Mouse (Mus musculus) erythroblast, embryonic 14.5 days (primary cell): Measurements from ENCODE around the gene Kif21a. TPM values are rescaled to one million over a fixed set of nuclear protein-coding genes. Genes with fewer than 3 reads are reported as not detected.

Source experiments
- H3K27me3 ChIP-seq: 2 replicates; pipeline ENCODE4 v1.6.1; 2012; ENCODE audit warnings: inconsistent platforms; ENCODE audit not compliant: control insufficient read depth
- H3K36me3 ChIP-seq: 2 replicates; pipeline ENCODE4 v1.6.1; 2012; ENCODE audit warnings: mild to moderate bottlenecking, inconsistent platforms; ENCODE audit not compliant: control insufficient read depth
- H3K4me1 ChIP-seq: 2 replicates; pipeline ENCODE4 v1.6.1; 2012; ENCODE audit warnings: inconsistent platforms; ENCODE audit not compliant: control insufficient read depth
- H3K4me3 ChIP-seq: replicated peaks from 2 replicates; pipeline ENCODE3; 2012; ENCODE audit warnings: moderate library complexity, mild to moderate bottlenecking, inconsistent platforms
- H3K9me3 ChIP-seq: 2 replicates; pipeline ENCODE4 v1.6.1; 2012; ENCODE audit warnings: low read length, inconsistent platforms, mixed read lengths; ENCODE audit not compliant: control insufficient read depth
- GATA1 ChIP-seq: IDR thresholded peaks from 2 replicates; pipeline ENCODE4 v1.6.1; 2012; ENCODE audit warnings: low read length, inconsistent platforms, mixed read lengths
- TAL1 ChIP-seq: IDR thresholded peaks from 3 replicates; pipeline ENCODE4 v1.6.1; 2012; ENCODE audit warnings: low read length, inconsistent platforms, mixed read lengths
- polyA plus RNA-seq: library from polyadenylated mRNA; stranded (reverse); fragments of >175 nt; gene quantifications from 2 replicates; pipeline ENCODE4 v1.2.3, GENCODE M21; 2012

Gene Kif21a
- 0.01 and 0.02 TPM in 2 replicates for polyA plus RNA-seq

DNA sequence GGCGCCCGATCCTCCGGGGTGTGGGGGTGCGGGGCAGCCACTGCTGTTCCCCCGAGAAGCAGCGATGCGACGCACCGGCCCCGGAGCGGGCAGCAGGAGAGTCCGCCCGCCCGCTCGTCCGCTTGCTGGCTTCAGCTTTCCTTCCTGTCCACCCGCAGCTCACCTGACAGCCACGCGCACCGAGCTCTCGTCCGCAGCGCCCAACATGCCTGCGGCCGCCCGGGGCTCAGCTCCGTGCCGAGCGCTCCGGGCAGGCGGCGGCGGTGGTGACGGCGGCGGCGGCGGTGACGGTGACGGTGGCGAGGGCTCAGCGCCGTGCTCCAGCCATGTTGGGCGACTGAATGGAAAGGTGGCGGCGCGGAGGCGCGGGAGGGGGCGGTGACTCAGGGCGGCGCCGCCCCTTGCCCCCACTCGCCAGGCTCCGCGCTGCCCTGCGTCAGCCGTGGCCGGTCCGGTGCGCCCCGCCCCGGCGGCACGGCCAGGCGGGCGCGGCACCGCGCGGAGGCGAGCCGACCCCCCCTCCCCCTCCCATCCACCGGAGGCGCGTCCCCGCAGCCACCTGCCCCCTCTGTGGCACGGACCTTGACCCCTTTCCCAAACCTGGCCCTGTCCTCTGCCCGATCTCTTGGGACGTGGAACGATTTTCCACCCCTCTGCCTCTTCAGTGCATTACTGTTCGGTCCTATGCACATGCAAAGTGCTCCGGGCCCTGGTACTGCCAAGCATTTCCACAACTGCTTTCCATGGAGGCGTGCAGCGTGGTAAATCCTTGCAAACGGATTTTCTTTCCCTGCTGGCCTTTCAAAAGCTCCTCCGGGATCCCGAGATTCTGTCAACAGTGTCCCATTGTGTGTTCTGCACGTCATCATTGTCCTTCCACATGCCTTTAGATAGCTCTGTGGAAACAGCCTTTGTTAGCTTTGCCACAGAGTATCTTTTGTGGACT is at the start of gene Kif21a:
Kif21a (minus strand) TSS at position 453 of the 946 bp plus-strand sequence.
- H3K36me3 ChIP-seq: no peaks in the 10 kb centered on the region
- H3K9me3 ChIP-seq: no peaks in the 10 kb centered on the region
- peaks cover 9% of the 10 kb centered on the region for H3K4me1 ChIP-seq
- TF ChIP-seq GATA1 (no peak), TAL1 (no peak)
- H3K4me3 ChIP-seq: peak within 1 kb of the TSS; percentile 66
- peaks cover 19% of the 10 kb centered on the region for H3K27me3 ChIP-seq

DNA sequence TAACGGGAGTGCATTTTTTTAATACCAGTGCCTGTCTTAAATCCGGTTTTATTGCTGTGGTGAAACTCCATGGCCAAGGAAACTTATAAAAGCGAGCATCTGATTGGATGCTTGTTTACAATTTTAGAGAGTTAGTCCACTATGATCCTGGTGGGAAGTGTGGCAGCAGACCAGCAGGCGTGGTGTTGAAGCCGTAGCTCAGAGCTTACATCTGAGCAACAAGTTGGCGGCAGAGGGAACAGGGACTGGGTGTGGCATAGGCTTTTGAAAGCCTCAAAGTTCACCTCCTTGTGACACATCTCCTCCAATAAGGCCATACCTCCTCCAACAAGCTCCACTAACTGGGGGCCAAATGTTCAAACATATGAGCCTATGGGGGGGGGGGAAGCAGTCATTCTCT is 46.9 kb upstream of the Kif21a start:
- no peaks in the 10 kb centered on the region for H3K36me3 ChIP-seq
- H3K4me3 ChIP-seq: no peak overlapping the region
- H3K27me3 ChIP-seq: no peaks in the 10 kb centered on the region
- H3K9me3 ChIP-seq: no peaks in the 10 kb centered on the region
- TF ChIP-seq TAL1 (no peak), GATA1 (no peak)
- no peaks in the 10 kb centered on the region for H3K4me1 ChIP-seq

DNA sequence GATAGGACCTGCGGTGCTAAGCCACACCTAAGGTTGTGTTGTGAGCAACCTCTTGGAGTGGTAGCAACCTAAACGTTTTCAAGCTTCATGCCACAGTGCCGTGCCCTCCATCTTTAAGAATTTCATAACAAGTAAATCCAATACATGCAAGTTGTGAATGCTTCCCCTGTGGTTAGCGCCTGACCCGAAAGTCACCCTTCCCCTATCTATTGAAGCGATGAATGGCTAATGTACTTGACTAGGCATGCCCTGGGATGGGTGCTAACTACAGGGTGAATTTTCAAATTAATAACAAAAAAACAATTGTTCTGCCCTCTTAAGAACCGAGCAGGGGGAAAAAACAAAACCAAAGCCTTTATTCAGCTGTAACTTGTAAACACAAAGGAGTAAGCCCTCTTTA is 39.7 kb upstream of the Kif21a start:
- Histone ChIP-seq H3K4me1 (no peaks in the 10 kb centered on the region), H3K36me3 (no peaks in the 10 kb centered on the region), H3K27me3 (no peaks in the 10 kb centered on the region), H3K4me3 (no peak overlapping the region), H3K9me3 (no peaks in the 10 kb centered on the region)
- TF ChIP-seq TAL1: no peak
- no peak for TF ChIP-seq GATA1

DNA sequence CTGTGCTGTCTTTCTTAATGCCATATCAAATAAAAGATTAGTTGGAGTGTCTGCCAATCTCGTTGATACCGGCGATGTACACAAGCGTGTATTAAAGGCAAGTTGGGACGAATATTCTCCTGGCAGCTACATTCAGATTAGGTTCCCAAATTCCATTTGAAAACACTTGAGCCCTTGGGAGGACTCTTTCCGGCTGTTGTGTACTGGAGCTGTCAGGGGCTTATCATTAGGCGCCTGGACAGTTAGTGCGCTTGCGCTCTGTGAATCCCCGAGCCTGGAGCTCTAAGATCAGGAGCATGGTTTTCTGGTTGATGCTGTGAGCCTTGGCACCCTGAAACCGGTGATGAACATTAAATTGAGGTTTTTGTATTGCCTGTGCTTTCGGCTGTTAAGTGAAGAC is 38.3 kb upstream of the Kif21a start:
- no peaks in the 10 kb centered on the region for H3K4me1 ChIP-seq
- no peaks in the 10 kb centered on the region for H3K9me3 ChIP-seq
- H3K27me3 ChIP-seq: no peaks in the 10 kb centered on the region
- TF ChIP-seq TAL1: no peak
- H3K36me3 ChIP-seq: no peaks in the 10 kb centered on the region
- H3K4me3 ChIP-seq: no peak overlapping the region

DNA sequence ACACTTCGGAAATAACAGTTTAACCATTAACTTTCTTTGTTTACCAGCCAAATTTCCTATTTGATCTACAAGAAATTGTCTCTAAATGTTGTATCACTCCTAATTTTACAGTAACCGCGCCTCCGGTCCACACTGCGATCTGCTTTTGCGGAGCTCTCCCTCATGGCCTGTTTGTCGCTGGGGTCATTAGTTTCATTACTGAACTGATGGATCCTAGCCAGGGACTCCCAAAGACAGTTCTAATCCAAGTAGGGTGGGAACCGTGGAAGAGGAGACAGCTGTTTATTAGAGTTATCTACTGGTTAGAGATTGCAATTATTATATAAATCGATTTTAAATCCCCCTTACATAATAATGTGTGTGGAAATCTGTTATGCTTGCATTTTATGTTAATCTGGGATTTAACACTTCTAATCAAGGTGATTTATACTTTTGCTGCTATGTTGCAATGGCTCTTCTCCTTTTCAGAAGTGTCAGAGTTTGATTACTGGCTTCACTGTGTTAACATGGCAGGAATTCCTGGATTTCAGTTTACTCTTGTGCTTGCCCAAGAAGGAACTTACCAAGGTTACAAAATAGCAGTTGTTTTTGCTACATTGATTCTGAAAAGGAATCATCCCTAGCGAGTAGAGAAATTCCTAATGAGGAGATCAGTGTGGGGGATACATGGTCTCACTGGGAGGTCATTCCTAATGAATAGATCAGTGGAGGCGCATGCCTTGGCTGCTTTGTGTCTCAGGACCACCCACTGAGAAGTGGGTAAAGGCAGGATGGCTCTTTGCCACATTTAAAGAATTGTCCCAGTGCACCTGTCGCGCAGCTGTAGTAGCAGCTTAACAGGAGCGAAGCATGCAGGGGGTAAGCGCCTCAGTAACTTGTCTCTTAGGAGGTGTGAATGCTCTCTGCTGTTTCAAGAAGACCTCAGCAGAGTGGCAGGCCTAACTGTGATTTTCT is 28.0 kb upstream of the Kif21a start:
- no peak for TF ChIP-seq GATA1
- TF ChIP-seq TAL1: no peak
- H3K27me3 ChIP-seq: no peaks in the 10 kb centered on the region
- no peak overlapping the region for H3K4me3 ChIP-seq
- peaks cover 3% of the 10 kb centered on the region; the same call in 1 of the 2 replicates for H3K9me3 ChIP-seq
- no peaks in the 10 kb centered on the region for H3K4me1 ChIP-seq
- H3K36me3 ChIP-seq: no peaks in the 10 kb centered on the region

DNA sequence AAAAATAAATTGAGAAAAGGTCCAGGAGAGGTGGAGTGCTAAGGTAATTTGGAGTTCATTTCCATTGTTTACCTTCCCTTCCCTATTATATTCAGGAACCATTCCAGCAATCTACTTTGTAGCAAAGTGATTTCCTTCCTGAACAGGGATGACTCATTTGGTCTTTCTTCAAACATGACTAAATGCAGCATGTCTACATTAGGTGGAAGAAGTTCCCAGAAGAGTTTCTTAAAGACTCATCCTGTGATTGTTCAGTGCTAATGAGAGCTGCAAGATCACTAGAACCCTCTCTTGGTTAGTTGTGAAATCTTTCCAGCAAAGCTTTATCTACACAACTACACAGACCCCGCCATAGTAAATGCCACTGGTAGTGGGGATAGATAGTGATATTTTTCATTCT is 22.7 kb upstream of the Kif21a start:
- peaks cover 3% of the 10 kb centered on the region; the same call in 1 of the 2 replicates for H3K9me3 ChIP-seq
- no peak for TF ChIP-seq GATA1
- TF ChIP-seq TAL1: no peak
- H3K4me1 ChIP-seq: no peaks in the 10 kb centered on the region
- H3K4me3 ChIP-seq: no peak overlapping the region
- H3K27me3 ChIP-seq: no peaks in the 10 kb centered on the region
- no peaks in the 10 kb centered on the region for H3K36me3 ChIP-seq

GRCm38 (mm10) chr15:91064310-91064826 is 14.6 kb upstream of the Kif21a start:
- Histone ChIP-seq H3K4me3 (no peak overlapping the region), H3K27me3 (no peaks in the 10 kb centered on the region), H3K36me3 (no peaks in the 10 kb centered on the region), H3K4me1 (no peaks in the 10 kb centered on the region), H3K9me3 (no peaks in the 10 kb centered on the region; the same call in 1 of the 2 replicates)
- TF ChIP-seq TAL1: no peak
- TF ChIP-seq GATA1: no peak

GRCm38 (mm10) chr15:91063845-91064244 is 14.1 kb upstream of the Kif21a start:
- Histone ChIP-seq H3K4me3 (no peak overlapping the region), H3K36me3 (no peaks in the 10 kb centered on the region), H3K4me1 (no peaks in the 10 kb centered on the region), H3K27me3 (no peaks in the 10 kb centered on the region), H3K9me3 (no peaks in the 10 kb centered on the region; the same call in 1 of the 2 replicates)
- TF ChIP-seq GATA1 (no peak), TAL1 (no peak)
